Mouse (Mus musculus): ENCODE results near the gene Ncln. TPM values are rescaled to one million over a fixed set of nuclear protein-coding genes. Genes with fewer than 3 reads are reported as not detected.

Gene Ncln
- polyA plus RNA-seq, 1 experiment: 145 TPM

GRCm38 (mm10) chr10:81481605-81482532 lies 14.3 kb downstream of the Ncln start:
- peaks cover 52% of the 10 kb centered on the region for H3K27me3 ChIP-seq (replicated peaks)
- TF ChIP-seq FLI1 (IDR thresholded peaks at IDR 0.05; ENCODE audit: low read length) (no peak), GATA1 (IDR thresholded peaks at IDR 0.05; ENCODE audit: borderline replicate concordance, low read length) (no peak)
- no peaks in the 10 kb centered on the region; the same call in 1 of the 2 replicates for H3K9me3 ChIP-seq
- H3K4me3 ChIP-seq (replicated peaks): peak overlapping the region; percentile 92
- peaks cover 51% of the 10 kb centered on the region for H3K4me1 ChIP-seq
- peaks cover 14% of the 10 kb centered on the region for H3K36me3 ChIP-seq (replicated peaks; ENCODE audit: low read length)

GRCm38 (mm10) chr10:81474461-81474860 lies 21.7 kb downstream of the Ncln start:
- peaks cover 4% of the 10 kb centered on the region; the same call in 1 of the 2 replicates for H3K9me3 ChIP-seq
- no peak overlapping the region for H3K4me3 ChIP-seq (replicated peaks)
- H3K4me1 ChIP-seq: peaks cover 21% of the 10 kb centered on the region
- H3K36me3 ChIP-seq (replicated peaks; ENCODE audit: low read length): no peaks in the 10 kb centered on the region
- TF ChIP-seq FLI1 (IDR thresholded peaks at IDR 0.05; ENCODE audit: low read length): no peak
- no peak for TF ChIP-seq GATA1 (IDR thresholded peaks at IDR 0.05; ENCODE audit: borderline replicate concordance, low read length)
- H3K27me3 ChIP-seq (replicated peaks): peaks cover 93% of the 10 kb centered on the region

- TF ChIP-seq FLI1 (IDR thresholded peaks at IDR 0.05; ENCODE audit: low read length) (no peak), GATA1 (IDR thresholded peaks at IDR 0.05; ENCODE audit: borderline replicate concordance, low read length) (no peak)
- H3K36me3 ChIP-seq (replicated peaks; ENCODE audit: low read length): no peaks in the 10 kb centered on the region
- H3K9me3 ChIP-seq: peaks cover 4% of the 10 kb centered on the region; the same call in 1 of the 2 replicates
- H3K27me3 ChIP-seq (replicated peaks): peaks cover 96% of the 10 kb centered on the region
- peaks cover 27% of the 10 kb centered on the region for H3K4me1 ChIP-seq
- no peak overlapping the region for H3K4me3 ChIP-seq (replicated peaks)
Observed at GRCm38 (mm10) chr10:81473003-81473451, 23.2 kb downstream of the Ncln start.

GRCm38 (mm10) chr10:81472403-81473002 lies 23.7 kb downstream of the Ncln start:
- TF ChIP-seq GATA1 (IDR thresholded peaks at IDR 0.05; ENCODE audit: borderline replicate concordance, low read length) (no peak), FLI1 (IDR thresholded peaks at IDR 0.05; ENCODE audit: low read length) (no peak)
- Histone ChIP-seq H3K4me1 (peaks cover 27% of the 10 kb centered on the region), H3K4me3 (replicated peaks) (no peak overlapping the region), H3K36me3 (replicated peaks; ENCODE audit: low read length) (no peaks in the 10 kb centered on the region), H3K27me3 (replicated peaks) (peaks cover 96% of the 10 kb centered on the region), H3K9me3 (peaks cover 4% of the 10 kb centered on the region; the same call in 1 of the 2 replicates)

- Histone ChIP-seq H3K9me3 (0 out of 2 replicates have a peak, but pooled peaks cover 4% of the 10 kb centered on the region), H3K36me3 (replicated peaks; ENCODE audit: low read length) (no peaks in the 10 kb centered on the region), H3K4me3 (replicated peaks) (no peak overlapping the region), H3K4me1 (peaks cover 28% of the 10 kb centered on the region), H3K27me3 (replicated peaks) (peaks cover 97% of the 10 kb centered on the region)
- TF ChIP-seq FLI1 (IDR thresholded peaks at IDR 0.05; ENCODE audit: low read length): no peak
- no peak for TF ChIP-seq GATA1 (IDR thresholded peaks at IDR 0.05; ENCODE audit: borderline replicate concordance, low read length)
Observed at GRCm38 (mm10) chr10:81470454-81470853, 25.7 kb downstream of the Ncln start.

- peaks cover 97% of the 10 kb centered on the region for H3K27me3 ChIP-seq (replicated peaks)
- H3K9me3 ChIP-seq: no peaks in the 10 kb centered on the region
Observed at GRCm38 (mm10) chr10:81469253-81469652, 26.9 kb downstream of the Ncln start.

GRCm38 (mm10) chr10:81467670-81468235 lies 28.4 kb downstream of the Ncln start:
- TF ChIP-seq FLI1 (IDR thresholded peaks at IDR 0.05; ENCODE audit: low read length) (no peak), GATA1 (IDR thresholded peaks at IDR 0.05; ENCODE audit: borderline replicate concordance, low read length) (no peak)
- Histone ChIP-seq H3K9me3 (no peaks in the 10 kb centered on the region), H3K4me1 (peaks cover 55% of the 10 kb centered on the region), H3K36me3 (replicated peaks; ENCODE audit: low read length) (no peaks in the 10 kb centered on the region), H3K27me3 (replicated peaks) (peaks cover 97% of the 10 kb centered on the region), H3K4me3 (replicated peaks) (peak overlapping the region; percentile 64)

More at GRCm38 (mm10) chr10:81469253-81469652, 26.9 kb downstream of the Ncln start:
- TF ChIP-seq FLI1 (IDR thresholded peaks at IDR 0.05; ENCODE audit: low read length): no peak
- TF ChIP-seq GATA1 (IDR thresholded peaks at IDR 0.05; ENCODE audit: borderline replicate concordance, low read length): no peak
- Histone ChIP-seq H3K4me1 (peaks cover 40% of the 10 kb centered on the region), H3K36me3 (replicated peaks; ENCODE audit: low read length) (no peaks in the 10 kb centered on the region), H3K4me3 (replicated peaks) (peak overlapping the region; percentile 10)

- H3K4me1 ChIP-seq: peaks cover 63% of the 10 kb centered on the region
- H3K27me3 ChIP-seq (replicated peaks): peaks cover 96% of the 10 kb centered on the region
- no peaks in the 10 kb centered on the region for H3K9me3 ChIP-seq
- TF ChIP-seq FLI1 (IDR thresholded peaks at IDR 0.05; ENCODE audit: low read length) (no peak), GATA1 (IDR thresholded peaks at IDR 0.05; ENCODE audit: borderline replicate concordance, low read length) (no peak)
- no peak overlapping the region for H3K4me3 ChIP-seq (replicated peaks)
- H3K36me3 ChIP-seq (replicated peaks; ENCODE audit: low read length): no peaks in the 10 kb centered on the region
Observed at GRCm38 (mm10) chr10:81466881-81467280, 29.3 kb downstream of the Ncln start.

GRCm38 (mm10) chr10:81466066-81466465 lies 30.1 kb downstream of the Ncln start:
- H3K36me3 ChIP-seq (replicated peaks; ENCODE audit: low read length): no peaks in the 10 kb centered on the region
- H3K27me3 ChIP-seq (replicated peaks): peaks cover 90% of the 10 kb centered on the region
- peaks cover 71% of the 10 kb centered on the region for H3K4me1 ChIP-seq
- H3K4me3 ChIP-seq (replicated peaks): no peak overlapping the region
- no peaks in the 10 kb centered on the region for H3K9me3 ChIP-seq
- TF ChIP-seq GATA1 (IDR thresholded peaks at IDR 0.05; ENCODE audit: borderline replicate concordance, low read length): no peak
- no peak for TF ChIP-seq FLI1 (IDR thresholded peaks at IDR 0.05; ENCODE audit: low read length)

Data from megakaryocyte, embryonic 14.5 days (primary cell).